Mouse (Mus musculus) bone marrow, adult 2 months (tissue): Measurements from ENCODE around the gene Gm28827. TPM values are rescaled to one million over a fixed set of nuclear protein-coding genes. Genes with fewer than 3 reads are reported as not detected.
"Not testable (repeated sequence)": the region's sequence is repeated elsewhere in the genome, so short reads cannot be mapped to it uniquely, and the experiment has no call there.

Experiments
- H3K27ac ChIP-seq: fragments of 200-500 bp; 2 replicates; pipeline ENCODE4 v1.5.1; 2012; ENCODE audit warnings: low read depth, mild to moderate bottlenecking, control low read depth, inconsistent platforms, low read length; ENCODE audit not compliant: control insufficient read depth, poor library complexity, insufficient read depth
- H3K4me1 ChIP-seq: fragments of 200-500 bp; 2 replicates; pipeline ENCODE4 v1.6.1; 2011; ENCODE audit warnings: low read length; ENCODE audit not compliant: control insufficient read depth, insufficient read depth
- H3K4me3 ChIP-seq: fragments of 200-500 bp; replicated peaks from 2 replicates; pipeline ENCODE3; 2011; ENCODE audit warnings: mild to moderate bottlenecking, low read depth, low read length, control low read depth; ENCODE audit not compliant: control insufficient read depth
- WGBS: fragments of 180-500 bp; shearing (Covaris S2); methylation state at CpG from one replicate; pipeline ENCODE4 v1.1.7; 2018; 5-methylcytosine and 5-hydroxymethylcytosine counted together
- polyA plus RNA-seq: library from polyadenylated mRNA; stranded (reverse); fragments of >200 nt; gene quantifications from 2 replicates; pipeline ENCODE4 v1.2.4, GENCODE M21; 2011; ENCODE audit warnings: low replicate concordance; ENCODE audit not compliant: missing spikeins, insufficient read depth, insufficient read length

Gene Gm28827
- not detected in 2 replicates for polyA plus RNA-seq

GRCm38 (mm10) chrY:83030647-83031046 is at the start of gene Gm28827:
Gm28827 (plus strand) TSS chrY:83030947.
- WGBS = no CpG with 5 or more reads among the region's 6 CpGs
- H3K27ac ChIP-seq, H3K4me3 ChIP-seq, H3K4me1 ChIP-seq: not testable (repeated sequence)
